Mouse (Mus musculus) MEL (cell line): Measurements from ENCODE around the gene Gm21969. TPM values are rescaled to one million over a fixed set of nuclear protein-coding genes. Genes with fewer than 3 reads are reported as not detected.

ENCODE experiments used
- DNase-seq: peaks from one replicate; pipeline ENCODE4 v3.0.0; 2011; ENCODE audit warnings: low read depth, low spot score
- H3K27ac ChIP-seq: 2 replicates; pipeline ENCODE4 v1.5.1; 2012; ENCODE audit warnings: low read depth, mild to moderate bottlenecking, control low read depth, low read length, moderate library complexity; ENCODE audit not compliant: control insufficient read depth
- H3K27me3 ChIP-seq, 2 experiments: fragments of 150-350 bp in 1 of 2; sonication (generic) in 1 of 2; 2 replicates each; pipeline ENCODE4 v1.6.1; 2012; ENCODE audit warnings: low read length in 2 of 2, mild to moderate bottlenecking in 2 of 2, improper control_type of control experiment in 1 of 2, moderate library complexity in 1 of 2; ENCODE audit not compliant: insufficient read depth in 2 of 2, control insufficient read depth in 1 of 2
- H3K36me3 ChIP-seq, 2 experiments: 2 replicates each; pipeline ENCODE4 v1.6.1; 2012 to 2014; ENCODE audit warnings: low read length in 2 of 2, improper control_type of control experiment in 1 of 2, inconsistent platforms in 1 of 2, mild to moderate bottlenecking in 1 of 2; ENCODE audit not compliant: insufficient read depth in 2 of 2, control insufficient read depth in 1 of 2
- H3K4me1 ChIP-seq, 2 experiments: fragments of 150-350 bp in 1 of 2; sonication (generic) in 1 of 2; 2 replicates each; pipeline ENCODE4 v1.6.1; 2012; ENCODE audit warnings: low read length in 2 of 2, improper control_type of control experiment in 1 of 2, mild to moderate bottlenecking in 1 of 2; ENCODE audit not compliant: insufficient read depth in 2 of 2, control insufficient read depth in 1 of 2
- H3K4me3 ChIP-seq, 2 experiments: fragments of 150-350 bp in 1 of 2; sonication (generic) in 1 of 2; 2 replicates each; pipeline ENCODE4 v1.5.1; 2012; ENCODE audit warnings: low read depth in 2 of 2, low read length in 2 of 2, mild to moderate bottlenecking in 2 of 2, moderate library complexity in 2 of 2, control low read depth in 1 of 2, improper control_type of control experiment in 1 of 2; ENCODE audit not compliant: control insufficient read depth in 1 of 2, insufficient read depth in 1 of 2
- H3K79me2 ChIP-seq: 2 replicates; pipeline ENCODE4 v1.6.1; 2012; ENCODE audit warnings: mild to moderate bottlenecking, low read length, moderate library complexity; ENCODE audit not compliant: control insufficient read depth, poor library complexity, insufficient read depth
- H3K9ac ChIP-seq: 2 replicates; pipeline ENCODE4 v1.6.1; 2012; ENCODE audit warnings: low read depth, mild to moderate bottlenecking, control low read depth, low read length, moderate library complexity; ENCODE audit not compliant: control insufficient read depth, poor library complexity, severe bottlenecking
- H3K9me3 ChIP-seq: fragments of 150-350 bp; sonication (generic); replicated peaks from 2 replicates; pipeline ENCODE4 v1.6.1; 2012; ENCODE audit warnings: mild to moderate bottlenecking, low read length, improper control_type of control experiment, moderate library complexity; ENCODE audit not compliant: insufficient read depth
- BHLHE40 ChIP-seq: IDR thresholded peaks from 2 replicates; pipeline ENCODE4 v1.6.1; 2012; ENCODE audit warnings: low read depth, mild to moderate bottlenecking, inconsistent platforms, low read length, improper control_type of control experiment, borderline replicate concordance
- CHD1 ChIP-seq: IDR thresholded peaks from 2 replicates; pipeline ENCODE4 v1.6.1; 2012; ENCODE audit warnings: low read depth, mild to moderate bottlenecking, inconsistent platforms, low read length, improper control_type of control experiment
- CTCF ChIP-seq, 3 experiments: IDR thresholded peaks in 2 of 3; conservative IDR thresholded peaks in 1 of 3; 2 replicates each; pipeline ENCODE4 v1.5.1; 2011 to 2012; ENCODE audit warnings: low read length in 3 of 3, low read depth in 2 of 3, mild to moderate bottlenecking in 2 of 3, improper control_type of control experiment in 1 of 3, inconsistent platforms in 1 of 3, mixed read lengths in 1 of 3, moderate library complexity in 1 of 3; ENCODE audit not compliant: control insufficient read depth in 1 of 3, insufficient read depth in 1 of 3, poor library complexity in 1 of 3, severe bottlenecking in 1 of 3
- ELF1 ChIP-seq: IDR thresholded peaks from 2 replicates; pipeline ENCODE4 v1.6.1; 2014; ENCODE audit warnings: low read depth, mild to moderate bottlenecking, inconsistent platforms, low read length, improper control_type of control experiment, moderate library complexity
- ETS1 ChIP-seq: IDR thresholded peaks from 2 replicates; pipeline ENCODE4 v1.6.1; 2012; ENCODE audit warnings: low read depth, mild to moderate bottlenecking, inconsistent platforms, low read length, improper control_type of control experiment, moderate library complexity
- HCFC1 ChIP-seq: IDR thresholded peaks from 2 replicates; pipeline ENCODE4 v1.6.1; 2012; ENCODE audit warnings: low read depth, mild to moderate bottlenecking, inconsistent platforms, low read length, improper control_type of control experiment, moderate library complexity
- JUND ChIP-seq: IDR thresholded peaks from 2 replicates; pipeline ENCODE4 v1.6.1; 2011; ENCODE audit warnings: low read depth, mild to moderate bottlenecking, improper control_type of control experiment, low read length
- MAFK ChIP-seq: IDR thresholded peaks from 2 replicates; pipeline ENCODE4 v1.6.1; 2011; ENCODE audit warnings: low read depth, mild to moderate bottlenecking, low read length, improper control_type of control experiment, borderline replicate concordance
- MAX ChIP-seq: IDR thresholded peaks from 2 replicates; pipeline ENCODE4 v1.6.1; 2011; ENCODE audit warnings: low read length, improper control_type of control experiment
- MAZ ChIP-seq: IDR thresholded peaks from 2 replicates; pipeline ENCODE4 v1.6.1; 2012; ENCODE audit warnings: low read depth, mild to moderate bottlenecking, inconsistent platforms, low read length, improper control_type of control experiment
- MEF2A ChIP-seq: IDR thresholded peaks from 2 replicates; pipeline ENCODE4 v1.6.1; 2014; ENCODE audit warnings: low read depth, mild to moderate bottlenecking, inconsistent platforms, low read length, improper control_type of control experiment; ENCODE audit not compliant: poor library complexity, insufficient replicate concordance, severe bottlenecking; ENCODE audit errors: extremely low read depth
- MXI1 ChIP-seq: IDR thresholded peaks from 2 replicates; pipeline ENCODE4 v1.6.1; 2011; ENCODE audit warnings: mild to moderate bottlenecking, low read depth, low read length, improper control_type of control experiment
- MYB ChIP-seq: IDR thresholded peaks from 2 replicates; pipeline ENCODE4 v1.6.1; 2011; ENCODE audit warnings: mild to moderate bottlenecking, low read depth, low read length, improper control_type of control experiment
- MYC ChIP-seq: IDR thresholded peaks from 2 replicates; pipeline ENCODE4 v1.6.1; 2011; ENCODE audit warnings: low read depth, mild to moderate bottlenecking, low read length, improper control_type of control experiment, moderate library complexity
- NRF1 ChIP-seq: IDR thresholded peaks from 2 replicates; pipeline ENCODE4 v1.6.1; 2014; ENCODE audit warnings: low read depth, mild to moderate bottlenecking, inconsistent platforms, low read length, improper control_type of control experiment, moderate library complexity; ENCODE audit not compliant: poor library complexity, insufficient read depth, severe bottlenecking
- POLR2A ChIP-seq, 2 experiments: IDR thresholded peaks; 2 replicates each; pipeline ENCODE4 v1.6.1; 2011 to 2012; ENCODE audit warnings: low read length in 2 of 2, mild to moderate bottlenecking in 2 of 2, control low read depth in 1 of 2, improper control_type of control experiment in 1 of 2, low read depth in 1 of 2, moderate library complexity in 1 of 2; ENCODE audit not compliant: control insufficient read depth in 1 of 2, insufficient read depth in 1 of 2, poor library complexity in 1 of 2
- POLR2AphosphoS2 ChIP-seq: IDR thresholded peaks from 2 replicates; pipeline ENCODE4 v1.6.1; 2011; ENCODE audit warnings: low read length, improper control_type of control experiment
- POLR2AphosphoS5 ChIP-seq: IDR thresholded peaks from 2 replicates; pipeline ENCODE4 v1.6.1; 2012; ENCODE audit warnings: low read depth, borderline replicate concordance, mild to moderate bottlenecking, inconsistent platforms, low read length, moderate library complexity, mixed read lengths
- TCF12 ChIP-seq: IDR thresholded peaks from 2 replicates; pipeline ENCODE4 v1.6.1; 2014; ENCODE audit warnings: low read depth, mild to moderate bottlenecking, inconsistent platforms, low read length, improper control_type of control experiment, moderate library complexity
- USF1 ChIP-seq: IDR thresholded peaks from 2 replicates; pipeline ENCODE4 v1.6.1; 2014; ENCODE audit warnings: low read depth, mild to moderate bottlenecking, inconsistent platforms, low read length, improper control_type of control experiment, moderate library complexity
- ZC3H11A ChIP-seq: IDR thresholded peaks from 2 replicates; pipeline ENCODE4 v1.6.1; 2012; ENCODE audit warnings: low read depth, mild to moderate bottlenecking, inconsistent platforms, low read length, improper control_type of control experiment
- ZKSCAN1 ChIP-seq: IDR thresholded peaks from 2 replicates; pipeline ENCODE4 v1.6.1; 2012; ENCODE audit warnings: low read depth, mild to moderate bottlenecking, inconsistent platforms, low read length, improper control_type of control experiment, moderate library complexity
- ZMIZ1 ChIP-seq: IDR thresholded peaks from 2 replicates; pipeline ENCODE4 v1.6.1; 2012; ENCODE audit warnings: low read depth, mild to moderate bottlenecking, inconsistent platforms, low read length, improper control_type of control experiment, moderate library complexity
- ZNF384 ChIP-seq: IDR thresholded peaks from 2 replicates; pipeline ENCODE4 v1.6.1; 2012; ENCODE audit warnings: low read depth, mild to moderate bottlenecking, inconsistent platforms, low read length, improper control_type of control experiment
- polyA plus RNA-seq, 2 experiments: library from polyadenylated mRNA; stranded (reverse) in 1 of 2; unstranded in 1 of 2; fragments of >175 nt in 1 of 2; fragments of >200 nt in 1 of 2; gene quantifications; 2 replicates each; pipeline versions ENCODE4 v1.2.1 to v1.2.4; 2012; ENCODE audit warnings: low replicate concordance in 2 of 2, low read depth in 1 of 2; ENCODE audit not compliant: insufficient read length in 2 of 2, insufficient read depth in 1 of 2, missing spikeins in 1 of 2
- total RNA-seq: library from RNA; depleted of rRNA; stranded (reverse); fragments of 300-350 nt; gene quantifications from 2 replicates; pipeline ENCODE4 v1.2.3, GENCODE M21; 2012

The Gm21969 gene
- total and polyA plus RNA-seq, 3 experiments = 0.03 TPM; not detected in 2

- H3K9me3 ChIP-seq = no peaks in the 10 kb centered on the region
- DNase-seq = no peak
- no peak overlapping the region for H3K9ac ChIP-seq
- no peak overlapping the region for H3K4me3 ChIP-seq
- TF ChIP-seq BHLHE40 (no peak), POLR2AphosphoS2 (no peak), CHD1 (no peak), ZKSCAN1 (no peak), TCF12 (no peak), MYC (no peak), ETS1 (no peak), ELF1 (no peak), POLR2A (IDR thresholded peaks at IDR 0.05; ENCODE audit: control insufficient read depth in 1 of 2, insufficient read depth in 1 of 2, low read depth in 1 of 2, low read length in 2 of 2, poor library complexity in 1 of 2) (no peak), MXI1 (no peak), NRF1 (no peak), HCFC1 (no peak), JUND (no peak), MAX (no peak), MEF2A (no peak), USF1 (no peak), ZC3H11A (no peak), ZNF384 (no peak), MAFK (no peak), MYB (no peak)
- no peaks in the 10 kb centered on the region for H3K4me1 ChIP-seq
- H3K36me3 ChIP-seq = no peaks in the 10 kb centered on the region
- no peak overlapping the region for H3K27ac ChIP-seq
- H3K27me3 ChIP-seq = no peaks in the 10 kb centered on the region
- no peaks in the 10 kb centered on the region for H3K79me2 ChIP-seq
Measured at GRCm38 (mm10) chr4:139693315-139693714, 90.3 kb downstream of the Gm21969 start.

GRCm38 (mm10) chr4:139697755-139698154, 94.8 kb downstream of the Gm21969 start:
- Histone ChIP-seq H3K9ac (no peak overlapping the region), H3K4me1 (no peaks in the 10 kb centered on the region), H3K4me3 (no peak overlapping the region), H3K9me3 (no peaks in the 10 kb centered on the region), H3K79me2 (no peaks in the 10 kb centered on the region), H3K27me3 (no peaks in the 10 kb centered on the region), H3K27ac (no peak overlapping the region), H3K36me3 (no peaks in the 10 kb centered on the region)
- no peak for TF ChIP-seq ZMIZ1
- no peak for TF ChIP-seq MAZ
- TF ChIP-seq POLR2AphosphoS5 = no peak
- TF ChIP-seq ZC3H11A = no peak
- no peak for TF ChIP-seq POLR2A (IDR thresholded peaks at IDR 0.05; ENCODE audit: control insufficient read depth in 1 of 2, insufficient read depth in 1 of 2, low read depth in 1 of 2, low read length in 2 of 2, poor library complexity in 1 of 2)
- no peak for TF ChIP-seq CTCF (IDR thresholded peaks at IDR 0.05 in 2 of 3, conservative IDR thresholded peaks at IDR 0.05 in 1 of 3; ENCODE audit: control insufficient read depth in 1 of 3, insufficient read depth in 1 of 3, low read depth in 2 of 3, low read length in 3 of 3, poor library complexity in 1 of 3, severe bottlenecking in 1 of 3)
- no peak for TF ChIP-seq MAFK
- no peak for TF ChIP-seq POLR2AphosphoS2
- no peak for TF ChIP-seq CHD1
- DNase-seq = no peak
